Mouse (Mus musculus): ENCODE measurements around the gene Acap3.

DNA sequence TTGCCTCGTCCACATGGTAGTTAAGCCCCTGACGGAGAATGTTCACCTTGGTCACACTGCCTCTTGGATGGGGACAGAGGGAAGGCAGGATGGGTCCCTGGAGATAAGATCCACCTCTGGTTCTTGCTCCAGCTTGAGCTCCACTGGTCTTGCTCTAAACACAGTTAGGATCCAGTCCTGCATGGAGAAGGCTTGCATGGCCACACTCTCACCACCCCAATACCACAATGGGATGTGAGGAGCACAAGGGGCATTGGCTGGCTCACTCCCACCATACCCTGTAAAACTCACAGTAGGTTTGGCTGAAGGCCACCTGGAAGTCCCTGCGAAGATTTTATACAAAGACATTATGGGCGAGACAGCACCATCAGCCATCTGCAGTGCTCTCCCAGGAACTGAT is 17.1 kb downstream of the Acap3 start:
- TF ChIP-seq CTCF (IDR thresholded peaks at IDR 0.05; ENCODE audit: control insufficient read depth, insufficient read depth, insufficient replicate concordance, low read depth, low read length) (no peak), POLR2A (IDR thresholded peaks at IDR 0.05; ENCODE audit: control insufficient read depth, low read depth, low read length) (no peak)
